22 mouse cellular contexts compared by ENCODE assay signal in the genomic region with DNA sequence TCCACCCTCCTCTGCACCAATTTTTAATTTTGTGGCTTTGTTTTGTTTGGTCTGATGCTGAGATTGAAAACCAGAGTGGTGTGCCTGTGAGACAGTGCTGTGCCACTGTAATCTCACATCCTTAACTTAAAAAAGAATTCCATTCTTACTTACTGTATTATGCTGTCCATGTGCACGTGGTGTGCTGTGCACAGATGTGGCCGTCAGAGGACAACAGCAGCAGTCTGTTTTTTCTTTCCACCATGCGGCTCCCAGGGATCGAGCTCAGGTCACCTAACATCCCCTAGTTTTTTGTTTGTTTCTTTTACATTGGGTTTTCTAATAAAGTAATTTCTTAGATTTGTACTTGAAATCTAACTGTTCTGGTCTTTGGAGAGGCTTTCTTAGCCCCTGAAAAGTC. TPM values are rescaled to one million over a fixed set of nuclear protein-coding genes. Genes with fewer than 3 reads are reported as not detected.
DNase-seq lines count a peak whose midpoint lies in the region; ATAC-seq lines count a peak whose summit lies in the region.
"Had no signal": no experiment of that assay in that cellular context is flagged by ENCODE, and none has a peak within 500 bp of the region (broad histone marks: within the 10 kb centered on the region; RNA-seq: fewer than 3 reads in every experiment).

No protein-coding gene starts in this region.

- no peaks in the 10 kb centered on the region for H3K9me3 ChIP-seq in heart, embryonic 13.5 days
- H3K9me3 ChIP-seq in heart, embryonic 10.5 days = no peaks in the 10 kb centered on the region
- no peaks in the 10 kb centered on the region for H3K9me3 ChIP-seq in limb, embryonic 12.5 days
- H3K9me3 ChIP-seq in limb, embryonic 10.5 days (replicated peaks) = no peaks in the 10 kb centered on the region
- H3K9me3 ChIP-seq: embryonic facial prominence, embryonic 10.5 days; embryonic facial prominence, embryonic 12.5 days; forebrain, embryonic 13.5 days; forebrain, embryonic 15.5 days had no signal

- peaks cover 29% of the 10 kb centered on the region for H3K36me3 ChIP-seq in heart, embryonic 13.5 days
- peaks cover 30% of the 10 kb centered on the region for H3K36me3 ChIP-seq in heart, embryonic 10.5 days
- H3K36me3 ChIP-seq in limb, embryonic 12.5 days = peaks cover 45% of the 10 kb centered on the region
- H3K36me3 ChIP-seq in limb, embryonic 10.5 days = peaks cover 46% of the 10 kb centered on the region
- H3K36me3 ChIP-seq: forebrain, embryonic 15.5 days had no signal

- WGBS in heart, embryonic 13.5 days = 64% methylated on average over 4 of the region's 4 CpGs
- 77% methylated on average over 4 of the region's 4 CpGs for WGBS in heart, embryonic 10.5 days
- WGBS in limb, embryonic 12.5 days = 60% methylated on average over 4 of the region's 4 CpGs
- 86% methylated on average over 4 of the region's 4 CpGs for WGBS in limb, embryonic 10.5 days

- peaks cover 37% of the 10 kb centered on the region for H3K4me1 ChIP-seq in heart, embryonic 13.5 days
- H3K4me1 ChIP-seq in heart, embryonic 10.5 days = peaks cover 38% of the 10 kb centered on the region
- peaks cover 35% of the 10 kb centered on the region for H3K4me1 ChIP-seq in limb, embryonic 12.5 days (replicated peaks)
- peaks cover 20% of the 10 kb centered on the region for H3K4me1 ChIP-seq in limb, embryonic 10.5 days

- no peak overlapping the region for H3K27ac ChIP-seq in heart, embryonic 13.5 days (replicated peaks)
- H3K27ac ChIP-seq in heart, embryonic 10.5 days = no peak overlapping the region
- peak overlapping the region; percentile 60 for H3K27ac ChIP-seq in limb, embryonic 12.5 days
- no peak overlapping the region for H3K27ac ChIP-seq in limb, embryonic 10.5 days
- H3K27ac ChIP-seq: embryonic facial prominence, embryonic 10.5 days; embryonic facial prominence, embryonic 12.5 days; forebrain, embryonic 13.5 days; forebrain, embryonic 15.5 days had no signal

- no peaks in the 10 kb centered on the region for H3K27me3 ChIP-seq in heart, embryonic 13.5 days (replicated peaks)
- no peaks in the 10 kb centered on the region for H3K27me3 ChIP-seq in heart, embryonic 10.5 days (ENCODE audit: insufficient read depth, poor library complexity, severe bottlenecking)
- no peaks in the 10 kb centered on the region for H3K27me3 ChIP-seq in limb, embryonic 12.5 days
- no peaks in the 10 kb centered on the region for H3K27me3 ChIP-seq in limb, embryonic 10.5 days (ENCODE audit: low read depth, poor library complexity, severe bottlenecking)
- H3K27me3 ChIP-seq: embryonic facial prominence, embryonic 12.5 days; forebrain, embryonic 13.5 days; forebrain, embryonic 15.5 days had no signal

- no peak for ATAC-seq in heart, embryonic 13.5 days (ENCODE audit: extremely low read depth, insufficient number of reproducible peaks, low FRiP score, low TSS enrichment)
- ATAC-seq in limb, embryonic 12.5 days (ENCODE audit: insufficient number of reproducible peaks, insufficient read depth, low FRiP score, low TSS enrichment, low read depth) = no peak
- ATAC-seq: CD4-positive, CD25-positive, alpha-beta regulatory T cell, adult 4 months; forebrain, embryonic 13.5 days; forebrain, embryonic 15.5 days; forebrain, postnatal 0 days had no signal

- peak overlapping the region; percentile 5; the same call in 1 of the 2 replicates for H3K9ac ChIP-seq in heart, embryonic 13.5 days
- no peak overlapping the region for H3K9ac ChIP-seq in limb, embryonic 12.5 days (replicated peaks)
- H3K9ac ChIP-seq: embryonic facial prominence, embryonic 12.5 days; forebrain, embryonic 13.5 days; forebrain, embryonic 15.5 days; forebrain, postnatal 0 days had no signal

- no peak overlapping the region for H3K4me2 ChIP-seq in heart, embryonic 13.5 days
- H3K4me2 ChIP-seq in limb, embryonic 12.5 days = no peak overlapping the region
- H3K4me2 ChIP-seq: embryonic facial prominence, embryonic 12.5 days; forebrain, embryonic 13.5 days; forebrain, embryonic 15.5 days had no signal

- no peak overlapping the region for H3K4me3 ChIP-seq in heart, embryonic 13.5 days
- H3K4me3 ChIP-seq in heart, embryonic 10.5 days = no peak overlapping the region
- H3K4me3 ChIP-seq in limb, embryonic 12.5 days (replicated peaks) = no peak overlapping the region
- H3K4me3 ChIP-seq in limb, embryonic 10.5 days = no peak overlapping the region
- H3K4me3 ChIP-seq: embryonic facial prominence, embryonic 10.5 days; embryonic facial prominence, embryonic 12.5 days; forebrain, embryonic 13.5 days; forebrain, embryonic 15.5 days had no signal

- no peak for DNase-seq in heart, embryonic 10.5 days (ENCODE audit: low spot score)
- DNase-seq in limb, embryonic 10.5 days (ENCODE audit: low spot score) = no peak
- DNase-seq in cerebellum, adult 18-20 months = no peak
- DNase-seq: adrenal gland, adult 2 months; adrenal gland, postnatal 10 days; adrenal gland, postnatal 25 days; B cell, adult 2 months; cerebellum, adult 11 months; cerebellum, adult 2 months; cerebellum, adult 9-10 months; cerebellum, postnatal 10 days; cerebellum, postnatal 25 days; forebrain, postnatal 0 days had no signal

RNA-seq across cellular contexts. Expression of a gene that starts 9.9 kb away (rescaled TPM):
- 23.0 and 23.9 TPM in 2 replicates for polyA plus RNA-seq in heart, embryonic 13.5 days (2015; fragmentation: Nextera tagmentation; extraction: Ambion mirVana)
- polyA plus RNA-seq in heart, embryonic 10.5 days (2016; fragmentation: Nextera tagmentation; extraction: Ambion mirVana) = 36.0 and 37.6 TPM in 2 replicates
- 39.2 and 40.4 TPM in 2 replicates for polyA plus RNA-seq in limb, embryonic 12.5 days (2016; fragmentation: Nextera tagmentation; extraction: Ambion mirVana)
- 41.5 and 42.3 TPM in 2 replicates for polyA plus RNA-seq in limb, embryonic 10.5 days (2016; fragmentation: Nextera tagmentation; extraction: Ambion mirVana)

RNA-seq across cellular contexts. Expression of a gene that starts 24.6 kb away (rescaled TPM):
- 0.11 TPM in 1 of 2 replicates, not detected in the other for polyA plus RNA-seq in heart, embryonic 13.5 days (2015; fragmentation: Nextera tagmentation; extraction: Ambion mirVana)
- not detected in 2 replicates for polyA plus RNA-seq in heart, embryonic 10.5 days (2016; fragmentation: Nextera tagmentation; extraction: Ambion mirVana)
- not detected in 2 replicates for polyA plus RNA-seq in limb, embryonic 12.5 days (2016; fragmentation: Nextera tagmentation; extraction: Ambion mirVana)
- not detected in 2 replicates for polyA plus RNA-seq in limb, embryonic 10.5 days (2016; fragmentation: Nextera tagmentation; extraction: Ambion mirVana)
- polyA plus RNA-seq: adrenal gland, adult 2 months; CD4-positive, CD25-positive, alpha-beta regulatory T cell, adult 4 months; cortical plate, adult 2 months; embryonic facial prominence, embryonic 10.5 days; forebrain, embryonic 11.5 days; forebrain, embryonic 13.5 days; forebrain, embryonic 15.5 days had no signal

RNA-seq across cellular contexts. Expression of a gene that starts 30.2 kb away (rescaled TPM):
- polyA plus RNA-seq in heart, embryonic 13.5 days (2015; fragmentation: Nextera tagmentation; extraction: Ambion mirVana) = 1.0 and 1.1 TPM in 2 replicates
- polyA plus RNA-seq in heart, embryonic 10.5 days (2016; fragmentation: Nextera tagmentation; extraction: Ambion mirVana) = 2.3 and 5.2 TPM in 2 replicates
- polyA plus RNA-seq in limb, embryonic 12.5 days (2016; fragmentation: Nextera tagmentation; extraction: Ambion mirVana) = 4.8 and 5.6 TPM in 2 replicates
- 3.3 and 4.1 TPM in 2 replicates for polyA plus RNA-seq in limb, embryonic 10.5 days (2016; fragmentation: Nextera tagmentation; extraction: Ambion mirVana)

RNA-seq across cellular contexts. Expression of a gene that starts 33.8 kb away (rescaled TPM):
- 41.2 and 54.6 TPM in 2 replicates for polyA plus RNA-seq in heart, embryonic 13.5 days (2015; fragmentation: Nextera tagmentation; extraction: Ambion mirVana)
- polyA plus RNA-seq in heart, embryonic 10.5 days (2016; fragmentation: Nextera tagmentation; extraction: Ambion mirVana) = 78.3 and 81.2 TPM in 2 replicates
- polyA plus RNA-seq in limb, embryonic 12.5 days (2016; fragmentation: Nextera tagmentation; extraction: Ambion mirVana) = 0.13 and 0.24 TPM in 2 replicates
- 1.5 and 5.5 TPM in 2 replicates for polyA plus RNA-seq in limb, embryonic 10.5 days (2016; fragmentation: Nextera tagmentation; extraction: Ambion mirVana)
- polyA plus RNA-seq: CD4-positive, CD25-positive, alpha-beta regulatory T cell, adult 4 months; cerebellum, adult 2 months; cortical plate, adult 2 months; forebrain, embryonic 11.5 days; forebrain, embryonic 13.5 days; forebrain, embryonic 15.5 days; forebrain, postnatal 0 days had no signal

RNA-seq across cellular contexts. Expression of a gene that starts 49.8 kb away (rescaled TPM):
- 0.13 and 0.43 TPM in 2 replicates for polyA plus RNA-seq in heart, embryonic 13.5 days (2015; fragmentation: Nextera tagmentation; extraction: Ambion mirVana)
- 0.87 and 2.6 TPM in 2 replicates for polyA plus RNA-seq in heart, embryonic 10.5 days (2016; fragmentation: Nextera tagmentation; extraction: Ambion mirVana)
- polyA plus RNA-seq in limb, embryonic 12.5 days (2016; fragmentation: Nextera tagmentation; extraction: Ambion mirVana) = 5.0 and 5.4 TPM in 2 replicates
- 3.5 and 4.9 TPM in 2 replicates for polyA plus RNA-seq in limb, embryonic 10.5 days (2016; fragmentation: Nextera tagmentation; extraction: Ambion mirVana)
- polyA plus RNA-seq: adrenal gland, adult 2 months; CD4-positive, CD25-positive, alpha-beta regulatory T cell, adult 4 months; forebrain, embryonic 13.5 days; forebrain, embryonic 15.5 days; forebrain, postnatal 0 days had no signal
